Mouse (Mus musculus) stomach, postnatal 0 days (tissue): Measurements from ENCODE around the gene Cacna1f. TPM values are rescaled to one million over a fixed set of nuclear protein-coding genes. Genes with fewer than 3 reads are reported as not detected.

ENCODE experiments used
- ATAC-seq: fragments of 200-750 bp; cut with Nextera tagmentation; 2 replicates; pipeline ENCODE4 v1.8.0; 2017; ENCODE audit not compliant: low FRiP score, low TSS enrichment
- DNase-seq: peaks from one replicate; pipeline ENCODE4 v3.0.0-alpha.2; 2016; ENCODE audit warnings: low spot score
- H3K27ac ChIP-seq: fragments of 300-500 bp; sonication (generic); replicated peaks from 2 replicates; pipeline ENCODE4 v1.5.1; 2014; ENCODE audit warnings: mild to moderate bottlenecking, control low read depth
- H3K27me3 ChIP-seq: fragments of 300-500 bp; sonication (generic); 2 replicates; pipeline ENCODE4 v1.6.1; 2014; ENCODE audit warnings: low read length; ENCODE audit not compliant: control insufficient read depth, insufficient read depth
- H3K36me3 ChIP-seq: fragments of 300-500 bp; sonication (generic); 2 replicates; pipeline ENCODE4 v1.6.1; 2014; ENCODE audit warnings: low read length, mixed read lengths; ENCODE audit not compliant: control insufficient read depth, insufficient read depth
- H3K4me1 ChIP-seq: fragments of 300-500 bp; sonication (generic); replicated peaks from 2 replicates; pipeline ENCODE4 v1.6.1; 2014; ENCODE audit warnings: antibody characterized with exemption; ENCODE audit not compliant: control insufficient read depth, insufficient read depth
- H3K4me2 ChIP-seq: fragments of 300-500 bp; sonication (generic); replicated peaks from 2 replicates; pipeline ENCODE4 v1.6.1; 2014; ENCODE audit warnings: low read depth, mild to moderate bottlenecking, control low read depth, moderate library complexity
- H3K4me3 ChIP-seq: fragments of 300-500 bp; sonication (generic); 2 replicates; pipeline ENCODE4 v1.5.1; 2014; ENCODE audit warnings: low read depth, low read length, control low read depth
- H3K9ac ChIP-seq: fragments of 300-500 bp; sonication (generic); 2 replicates; pipeline ENCODE4 v1.6.1; 2014; ENCODE audit warnings: mild to moderate bottlenecking, low read length, control low read depth, mixed read lengths
- H3K9me3 ChIP-seq: fragments of 300-500 bp; sonication (generic); 2 replicates; pipeline ENCODE4 v1.6.1; 2016; ENCODE audit warnings: low read length; ENCODE audit not compliant: control insufficient read depth
- CTCF ChIP-seq: IDR thresholded peaks from 2 replicates; pipeline ENCODE4 v1.5.1; 2016; ENCODE audit warnings: antibody characterized with exemption, low read depth, mild to moderate bottlenecking, moderate library complexity
- EP300 ChIP-seq: optimal IDR thresholded peaks from 2 replicates; pipeline ENCODE3; 2016; ENCODE audit warnings: antibody characterized with exemption
- WGBS: fragments of 180-500 bp; shearing (Covaris S2); extraction: QIAGEN DNeasy Blood & Tissue Kit; methylation state at CpG from one replicate; pipeline ENCODE4 v1.1.7; 2014; 5-methylcytosine and 5-hydroxymethylcytosine counted together
- polyA plus RNA-seq: library from polyadenylated mRNA; unstranded; fragments of >200 nt; fragmentation: Nextera tagmentation; extraction: Ambion mirVana; gene quantifications from 2 replicates; pipeline ENCODE4 v1.2.1, GENCODE M21; 2015

Gene Cacna1f
- polyA plus RNA-seq = not detected in 2 replicates

DNA sequence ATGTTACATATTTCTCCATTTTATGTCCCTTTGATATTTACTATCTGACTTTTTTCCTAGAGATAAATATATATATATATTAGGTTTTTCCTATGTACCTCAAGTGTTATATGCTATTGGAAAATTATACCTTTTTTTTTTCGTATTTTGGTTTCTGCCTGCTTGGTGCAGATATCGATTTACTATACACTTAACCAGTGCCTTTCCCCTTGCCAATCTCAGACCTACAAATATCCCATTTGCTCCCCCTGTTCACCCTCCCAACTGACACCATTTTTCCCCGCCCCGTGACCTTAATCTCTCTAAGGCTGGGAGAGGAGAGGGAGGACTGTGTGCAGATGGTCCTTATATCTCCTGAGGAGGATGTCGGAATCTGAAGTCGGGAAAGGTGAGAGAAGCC is at the start of gene Cacna1f:
Gene Cacna1f (plus strand): TSS at position 301 of the 400 bp plus-strand sequence.
- DNase-seq (no peak), ATAC-seq (no peak)
- WGBS = 76% methylated on average over 6 of the region's 6 CpGs
- Histone ChIP-seq H3K4me1 (no peaks in the 10 kb centered on the region), H3K4me3 (no peak within 1 kb of the TSS), H3K9ac (no peak within 1 kb of the TSS), H3K27me3 (no peaks in the 10 kb centered on the region), H3K36me3 (no peaks in the 10 kb centered on the region), H3K9me3 (no peaks in the 10 kb centered on the region), H3K27ac (no peak within 1 kb of the TSS), H3K4me2 (no peak within 1 kb of the TSS)
- TF ChIP-seq CTCF (no peak), EP300 (no peak)

GRCm38 (mm10) chrX:7563076-7563475 is 43.8 kb upstream of the Cacna1f start:
- Histone ChIP-seq H3K27ac (no peak overlapping the region), H3K4me1 (no peaks in the 10 kb centered on the region), H3K27me3 (no peaks in the 10 kb centered on the region), H3K4me3 (no peak overlapping the region), H3K36me3 (no peaks in the 10 kb centered on the region), H3K9me3 (no peaks in the 10 kb centered on the region), H3K4me2 (no peak overlapping the region), H3K9ac (no peak overlapping the region)
- 33% methylated on average over 2 of the region's 2 CpGs for WGBS
- no peak for DNase-seq
- TF ChIP-seq CTCF (no peak), EP300 (no peak)
- ATAC-seq = no peak

DNA sequence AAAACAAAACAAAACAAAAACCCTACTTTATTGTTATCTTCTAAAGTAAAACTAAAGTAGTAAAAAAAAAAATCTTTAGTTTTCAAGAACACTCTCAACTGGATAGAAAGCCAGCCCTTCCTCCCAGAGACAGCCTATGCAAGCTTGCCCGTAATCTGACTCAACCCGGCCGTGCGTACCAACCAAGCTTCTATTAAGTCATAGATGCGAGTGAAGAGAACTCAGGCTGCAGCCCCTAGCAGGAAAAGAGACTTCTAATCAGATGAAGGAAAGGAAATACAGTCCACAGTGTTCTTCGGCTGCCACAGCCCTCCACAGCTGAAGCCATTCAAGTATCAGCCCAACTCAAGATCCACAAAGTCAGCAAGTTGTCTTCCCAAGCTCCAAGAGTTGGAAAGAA is 40.5 kb upstream of the Cacna1f start:
- DNase-seq = no peak
- Histone ChIP-seq H3K9ac (no peak overlapping the region), H3K9me3 (no peaks in the 10 kb centered on the region), H3K4me2 (no peak overlapping the region), H3K27me3 (no peaks in the 10 kb centered on the region), H3K36me3 (no peaks in the 10 kb centered on the region), H3K27ac (no peak overlapping the region), H3K4me1 (no peaks in the 10 kb centered on the region), H3K4me3 (no peak overlapping the region)
- TF ChIP-seq CTCF (no peak), EP300 (no peak)
- ATAC-seq = no peak
- WGBS = 83% methylated on average over 6 of the region's 6 CpGs

DNA sequence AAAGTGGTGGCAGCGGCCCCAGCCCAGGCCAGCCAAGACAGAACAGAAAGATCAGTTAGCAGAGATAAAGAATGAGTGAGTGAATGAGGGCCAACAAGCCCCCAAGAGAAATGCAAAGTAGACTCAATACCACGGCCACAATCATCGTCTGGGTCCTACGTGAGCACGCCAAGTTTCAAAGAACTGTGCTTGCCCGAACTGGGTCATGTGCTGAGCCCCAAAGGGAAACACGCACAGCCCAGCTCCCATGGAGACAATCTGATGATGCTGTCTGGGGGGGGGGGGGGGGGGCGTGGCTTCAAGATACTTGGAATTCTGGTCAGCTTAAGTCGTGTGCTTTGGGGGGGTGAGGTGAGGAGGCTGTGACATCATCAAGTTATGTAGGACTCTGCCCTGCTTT is 39.4 kb upstream of the Cacna1f start:
- Histone ChIP-seq H3K27me3 (no peaks in the 10 kb centered on the region), H3K4me2 (no peak overlapping the region), H3K27ac (no peak overlapping the region), H3K4me1 (no peaks in the 10 kb centered on the region), H3K9me3 (no peaks in the 10 kb centered on the region), H3K9ac (no peak overlapping the region), H3K36me3 (no peaks in the 10 kb centered on the region), H3K4me3 (no peak overlapping the region)
- ATAC-seq (no peak), DNase-seq (no peak)
- 85% methylated on average over 8 of the region's 9 CpGs for WGBS
- TF ChIP-seq CTCF (no peak), EP300 (no peak)

- no peak for DNase-seq
- no peak overlapping the region for H3K27ac ChIP-seq
- H3K4me3 ChIP-seq = no peak overlapping the region
- no peaks in the 10 kb centered on the region for H3K9me3 ChIP-seq
- H3K27me3 ChIP-seq = no peaks in the 10 kb centered on the region
- no peak for ATAC-seq
- WGBS = 60% methylated on average over 7 of the region's 7 CpGs
- no peaks in the 10 kb centered on the region for H3K4me1 ChIP-seq
- H3K9ac ChIP-seq = no peak overlapping the region
- no peak overlapping the region for H3K4me2 ChIP-seq
- TF ChIP-seq EP300 (no peak), CTCF (no peak)
- no peaks in the 10 kb centered on the region for H3K36me3 ChIP-seq
Observed at GRCm38 (mm10) chrX:7570481-7571175, 36.3 kb upstream of the Cacna1f start.

- 85% methylated on average over 9 of the region's 9 CpGs for WGBS
- DNase-seq (no peak), ATAC-seq (no peak)
- Histone ChIP-seq H3K4me2 (no peak overlapping the region), H3K9me3 (no peaks in the 10 kb centered on the region), H3K27me3 (no peaks in the 10 kb centered on the region), H3K36me3 (no peaks in the 10 kb centered on the region), H3K27ac (no peak overlapping the region), H3K9ac (no peak overlapping the region), H3K4me1 (no peaks in the 10 kb centered on the region), H3K4me3 (no peak overlapping the region)
- TF ChIP-seq CTCF (no peak), EP300 (no peak)
Observed at GRCm38 (mm10) chrX:7571565-7572136, 35.2 kb upstream of the Cacna1f start.
